Mouse (Mus musculus) liver (tissue): ENCODE measurements around the gene Tenm4.
"Not testable (repeated sequence)": the region's sequence is repeated elsewhere in the genome, so short reads cannot be mapped to it uniquely, and the experiment has no call there.

Experiments used
- DNase-seq: peaks from one replicate; pipeline ENCODE4 v3.0.0-alpha.2; 2020; ENCODE audit warnings: mixed read lengths

Tenm4 gene

DNA sequence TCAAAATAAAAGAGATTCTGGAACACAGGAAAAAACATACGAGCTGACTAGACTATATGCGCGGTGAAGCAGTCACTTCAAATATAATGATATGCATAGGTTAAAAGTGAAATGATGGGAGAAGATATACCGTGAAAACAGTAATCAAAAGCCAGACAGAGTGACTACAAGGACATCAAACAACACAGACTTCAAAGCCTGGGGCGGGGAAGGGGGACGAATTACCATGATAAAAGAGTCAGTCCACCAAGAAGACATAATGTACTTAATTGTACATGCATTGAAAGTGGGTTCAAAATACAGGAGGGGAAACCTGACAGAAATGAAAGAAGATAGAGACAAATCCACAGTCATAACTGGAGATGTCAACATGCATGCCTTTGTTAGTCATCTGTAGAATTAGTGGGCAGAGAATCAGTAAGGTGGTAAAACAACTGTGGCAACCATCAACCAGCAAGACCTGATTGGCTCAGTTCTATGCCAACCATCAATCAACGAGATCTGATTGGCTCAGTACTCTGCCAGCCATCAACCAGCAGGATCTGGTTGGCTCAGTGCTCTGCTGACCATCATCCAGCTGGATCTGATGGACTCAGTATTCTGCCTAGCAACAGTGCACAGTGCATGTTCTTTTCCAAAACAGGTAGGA is 749.5 kb downstream of the Tenm4 start:
- DNase-seq, result no peak

DNA sequence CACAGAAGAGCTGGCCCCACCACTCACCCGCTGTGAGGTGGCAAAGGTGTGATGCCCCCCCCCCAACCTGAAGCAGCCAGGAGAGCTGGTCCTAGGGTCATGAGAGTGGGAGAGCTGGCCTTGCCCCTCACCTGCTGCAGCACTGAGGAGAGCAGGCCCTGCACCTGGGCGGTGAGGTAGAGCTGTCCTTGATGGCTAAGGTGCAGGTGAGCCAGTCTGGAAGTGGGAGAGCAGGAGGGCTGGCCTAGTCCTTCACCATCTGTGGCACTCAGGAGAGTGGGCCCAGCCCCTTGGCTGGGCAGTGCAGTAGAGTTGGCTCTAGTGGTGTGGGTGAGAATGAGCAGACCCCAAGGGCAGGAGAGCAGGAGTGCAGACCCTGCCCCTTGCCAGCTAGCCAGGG is 751.9 kb downstream of the Tenm4 start:
- no peak for DNase-seq

DNA sequence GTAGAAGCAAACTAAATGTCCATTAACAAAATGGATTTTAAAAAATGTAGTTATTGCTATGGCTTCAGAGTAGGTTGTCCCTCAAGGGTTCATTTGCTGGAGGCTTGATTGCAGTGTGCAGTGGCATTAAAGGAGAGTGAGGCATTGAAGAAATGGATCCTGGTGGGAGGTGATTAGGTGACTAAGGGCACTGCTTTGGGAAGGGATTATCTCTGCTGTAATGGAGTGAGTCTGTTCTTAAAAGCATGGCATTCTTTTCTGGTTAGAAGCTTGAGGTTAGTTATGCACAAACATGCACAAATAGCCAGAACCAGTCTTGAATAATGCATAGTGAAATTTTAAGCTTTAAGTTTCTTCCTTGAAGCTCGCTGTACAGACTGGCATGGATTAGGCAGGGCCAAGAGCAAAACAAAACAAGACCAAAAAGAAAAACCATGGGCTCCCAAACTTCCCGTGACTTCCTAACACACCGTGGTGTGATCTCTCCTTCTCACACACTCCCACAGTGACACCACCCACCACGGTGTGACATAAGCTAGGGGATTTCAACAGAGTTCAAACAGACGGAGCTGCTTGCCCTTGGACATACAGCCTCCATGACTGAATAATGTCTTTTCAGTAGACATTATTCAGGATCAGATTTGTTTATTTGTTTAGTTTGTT is 772.8 kb downstream of the Tenm4 start:
- no peak for DNase-seq

DNA sequence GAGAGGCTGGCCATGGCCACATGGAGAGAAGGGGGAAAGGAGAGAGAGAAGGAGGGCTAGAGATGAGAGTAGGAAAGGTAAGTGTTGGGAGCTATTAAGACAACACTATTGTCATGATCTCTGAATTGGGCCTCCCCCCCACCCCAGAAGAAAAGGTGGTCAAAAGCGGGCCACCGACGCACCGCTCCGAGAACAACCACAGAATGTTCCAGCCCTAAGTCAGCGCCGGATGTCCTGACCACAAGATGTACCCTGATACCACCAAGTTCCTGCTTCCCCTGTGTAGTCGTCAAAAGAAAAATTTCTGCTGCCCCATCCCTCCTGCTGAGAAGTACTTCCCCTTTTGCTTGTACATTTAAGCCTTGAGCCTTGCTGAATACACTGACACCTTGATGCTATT is 775.5 kb downstream of the Tenm4 start:
- not testable (repeated sequence) for DNase-seq

- peak; percentile 96 for DNase-seq
Observed at GRCm38 (mm10) chr7:96951281-96952051, 780.4 kb downstream of the Tenm4 start, which contains the start of gene Nars2. Gene Nars2, plus strand, starts transcription at chr7:96951505.

- no peak for DNase-seq
Observed at GRCm38 (mm10) chr7:96952094-96952493, 781.0 kb downstream of the Tenm4 start.

- DNase-seq, result peak; percentile 82
Observed at GRCm38 (mm10) chr7:96959168-96959567, 788.1 kb downstream of the Tenm4 start.
